Mouse (Mus musculus) forebrain, embryonic 14.5 days (tissue): Measurements from ENCODE around the gene Glrp1. TPM values are rescaled to one million over a fixed set of nuclear protein-coding genes. Genes with fewer than 3 reads are reported as not detected.
A peak's percentile ranks its signal among the peaks of the same experiment; 100 is the strongest.

Experiments
- ATAC-seq: fragments of 200-750 bp; cut with Nextera tagmentation; 2 replicates; pipeline ENCODE4 v1.8.0; 2017; ENCODE audit warnings: mild to moderate bottlenecking, moderate library complexity
- DNase-seq: peaks from one replicate; pipeline ENCODE4 v3.0.0-alpha.2; 2015; ENCODE audit warnings: low spot score
- H3K27ac ChIP-seq: fragments of 300-500 bp; sonication (generic); 2 replicates; pipeline ENCODE4 v1.5.1; 2014; ENCODE audit warnings: low read depth, mild to moderate bottlenecking, control low read depth, low read length, moderate library complexity
- H3K27me3 ChIP-seq: fragments of 300-500 bp; sonication (generic); replicated peaks from 2 replicates; pipeline ENCODE4 v1.6.1; 2014; ENCODE audit warnings: low read length, control low read depth, mixed read lengths; ENCODE audit not compliant: control insufficient read depth, insufficient read depth
- H3K36me3 ChIP-seq: fragments of 300-500 bp; sonication (generic); 2 replicates; pipeline ENCODE4 v1.6.1; 2014; ENCODE audit warnings: low read length, control low read depth; ENCODE audit not compliant: control insufficient read depth, insufficient read depth
- H3K4me1 ChIP-seq: fragments of 300-500 bp; sonication (generic); 2 replicates; pipeline ENCODE4 v1.6.1; 2014; ENCODE audit warnings: antibody characterized with exemption, low read length, control low read depth; ENCODE audit not compliant: control insufficient read depth, insufficient read depth
- H3K4me2 ChIP-seq: fragments of 300-500 bp; sonication (generic); 2 replicates; pipeline ENCODE4 v1.6.1; 2014; ENCODE audit warnings: mild to moderate bottlenecking, control low read depth, low read length
- H3K4me3 ChIP-seq: fragments of 300-500 bp; sonication (generic); 2 replicates; pipeline ENCODE4 v1.5.1; 2014; ENCODE audit warnings: low read depth, low read length, control low read depth
- H3K9ac ChIP-seq: fragments of 300-500 bp; sonication (generic); 2 replicates; pipeline ENCODE4 v1.6.1; 2014; ENCODE audit warnings: mild to moderate bottlenecking, low read length, control low read depth, moderate library complexity
- H3K9me3 ChIP-seq: fragments of 300-500 bp; sonication (generic); replicated peaks from 2 replicates; pipeline ENCODE4 v1.6.1; 2016; ENCODE audit warnings: low read length, control low read depth, mixed read lengths; ENCODE audit not compliant: control insufficient read depth
- WGBS: fragments of 180-500 bp; shearing (Covaris S2); extraction: QIAGEN DNeasy Blood & Tissue Kit; methylation state at CpG from one replicate; pipeline ENCODE4 v1.1.7; 2014; 5-methylcytosine and 5-hydroxymethylcytosine counted together
- polyA plus RNA-seq: library from polyadenylated mRNA; unstranded; fragments of >200 nt; fragmentation: Nextera tagmentation; extraction: Ambion mirVana; gene quantifications from 2 replicates; pipeline ENCODE4 v1.2.1, GENCODE M21; 2014

Glrp1 gene
- polyA plus RNA-seq, 1 experiment from 2014 or later: not detected

DNA sequence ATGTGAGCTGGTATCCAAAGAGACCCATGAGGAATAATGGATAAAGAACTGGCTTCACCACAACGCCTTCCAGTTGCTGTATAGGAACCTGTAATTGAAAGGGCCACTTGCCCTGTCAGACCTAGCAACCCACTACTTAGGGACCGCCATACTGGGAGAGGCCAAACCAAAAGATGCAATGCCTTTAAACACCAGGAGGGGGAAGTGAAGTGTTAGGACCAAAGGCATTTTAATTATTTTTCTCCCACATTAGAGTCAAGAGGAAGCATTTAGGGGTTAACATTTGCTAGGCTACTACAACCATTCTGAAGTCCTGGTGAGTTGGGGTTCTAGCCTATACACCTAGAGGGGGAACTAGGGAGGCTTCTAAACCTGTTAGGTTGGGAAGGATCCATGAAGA, 36.0 kb downstream of the Glrp1 start:
- Histone ChIP-seq H3K27me3 (no peaks in the 10 kb centered on the region), H3K9ac (no peak overlapping the region), H3K4me2 (no peak overlapping the region), H3K27ac (no peak overlapping the region), H3K4me3 (no peak overlapping the region), H3K36me3 (no peaks in the 10 kb centered on the region), H3K9me3 (no peaks in the 10 kb centered on the region), H3K4me1 (peaks cover 9% of the 10 kb centered on the region)
- ATAC-seq: no peak
- DNase-seq: no peak
- 71% methylated on average over 2 of the region's 2 CpGs for WGBS

DNA sequence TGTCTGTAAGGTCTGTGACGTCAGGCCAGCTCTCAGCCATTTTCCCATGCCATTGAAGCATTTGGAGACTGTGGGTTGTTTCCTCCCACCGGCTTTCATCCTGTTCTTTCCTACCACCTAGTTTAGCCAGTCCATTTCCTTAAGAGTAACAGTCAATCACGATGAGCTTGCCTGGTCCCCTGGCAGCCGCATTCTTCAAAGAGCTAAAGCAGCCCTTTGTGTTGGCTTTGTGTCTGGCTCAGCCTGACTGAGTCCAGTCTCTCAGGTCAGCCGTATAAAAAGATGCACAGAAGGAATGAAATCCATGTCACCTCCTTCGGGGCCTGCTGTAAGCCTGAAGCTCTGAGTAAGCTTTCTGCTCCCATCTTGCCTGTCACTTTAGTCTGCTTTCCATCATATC, 37.6 kb downstream of the Glrp1 start:
- Histone ChIP-seq H3K27ac (no peak overlapping the region), H3K36me3 (no peaks in the 10 kb centered on the region), H3K4me2 (no peak overlapping the region), H3K9ac (no peak overlapping the region), H3K4me3 (no peak overlapping the region), H3K4me1 (no peaks in the 10 kb centered on the region), H3K9me3 (no peaks in the 10 kb centered on the region), H3K27me3 (no peaks in the 10 kb centered on the region)
- DNase-seq (peak; percentile 26), ATAC-seq (no peak)
- 10% methylated on average over 6 of the region's 6 CpGs for WGBS

DNA sequence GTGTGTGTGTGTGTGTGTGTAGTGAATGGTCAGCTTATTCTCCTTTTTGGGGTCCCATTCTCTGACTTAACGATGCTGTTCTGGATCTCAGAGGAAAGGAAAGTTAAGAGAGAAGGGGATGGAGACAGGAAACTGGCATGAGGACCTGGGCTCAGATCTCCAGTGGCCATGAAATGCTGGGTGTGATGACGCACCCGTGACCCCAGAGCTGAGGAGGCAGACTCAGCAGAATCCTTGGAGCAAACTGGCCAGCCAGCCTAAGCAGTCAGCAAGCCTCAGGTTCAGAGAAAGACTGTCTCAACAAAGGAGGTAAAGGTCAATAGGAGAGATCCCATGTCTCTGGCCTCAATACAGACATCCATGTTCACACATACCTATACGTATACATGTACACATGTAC, 40.1 kb downstream of the Glrp1 start:
- no peak overlapping the region for H3K4me3 ChIP-seq
- no peaks in the 10 kb centered on the region for H3K36me3 ChIP-seq
- no peaks in the 10 kb centered on the region for H3K27me3 ChIP-seq
- no peak overlapping the region for H3K4me2 ChIP-seq
- no peak overlapping the region for H3K9ac ChIP-seq
- DNase-seq (no peak), ATAC-seq (no peak)
- H3K4me1 ChIP-seq: no peaks in the 10 kb centered on the region
- 85% methylated on average over 4 of the region's 4 CpGs for WGBS
- no peak overlapping the region for H3K27ac ChIP-seq
- no peaks in the 10 kb centered on the region for H3K9me3 ChIP-seq

DNA sequence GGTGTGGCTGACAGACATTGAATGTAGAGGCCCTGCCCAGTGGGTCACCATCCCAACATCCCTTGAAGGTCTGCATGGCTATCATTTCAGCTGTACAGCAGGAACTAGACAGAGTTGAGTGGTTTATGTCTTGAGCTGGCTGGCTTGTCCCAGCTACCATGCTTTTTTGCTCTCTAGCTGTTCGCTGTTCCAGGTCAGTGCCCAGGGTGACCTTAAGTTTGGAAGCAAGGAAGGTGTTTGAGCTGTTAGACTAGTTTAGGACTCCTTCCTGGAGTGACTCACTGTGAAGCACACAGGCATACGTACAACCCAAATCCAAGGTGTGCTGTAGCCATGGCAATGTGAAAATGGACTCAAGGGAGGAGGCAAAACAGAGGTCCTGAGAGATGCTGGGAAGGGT, 41.5 kb downstream of the Glrp1 start:
- 93% methylated on average over 2 of the region's 2 CpGs for WGBS
- Histone ChIP-seq H3K4me2 (no peak overlapping the region), H3K9ac (no peak overlapping the region), H3K4me1 (no peaks in the 10 kb centered on the region), H3K36me3 (no peaks in the 10 kb centered on the region), H3K9me3 (no peaks in the 10 kb centered on the region), H3K4me3 (no peak overlapping the region), H3K27ac (no peak overlapping the region), H3K27me3 (no peaks in the 10 kb centered on the region)
- ATAC-seq (no peak), DNase-seq (no peak)

DNA sequence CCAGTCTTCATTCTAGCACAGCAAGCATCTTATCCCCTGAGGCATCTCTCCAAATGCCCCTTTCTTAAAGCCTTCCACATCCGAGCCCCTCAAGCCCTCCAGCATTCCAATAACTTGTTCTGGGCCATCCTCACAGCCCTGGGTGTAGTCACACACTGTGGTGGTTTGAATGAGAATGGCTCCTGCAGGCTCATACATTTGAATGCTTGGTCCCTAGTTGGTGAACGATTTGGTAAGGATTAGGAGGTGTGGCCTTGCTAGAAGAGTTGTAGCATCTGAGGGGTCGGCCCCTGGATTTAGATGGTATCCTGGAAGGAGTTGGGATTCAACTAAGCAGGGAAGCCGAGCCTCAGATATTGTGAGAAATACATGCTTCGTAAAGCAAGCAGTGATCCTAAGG, 42.0 kb downstream of the Glrp1 start:
- WGBS: 82% methylated on average over 5 of the region's 5 CpGs

DNA sequence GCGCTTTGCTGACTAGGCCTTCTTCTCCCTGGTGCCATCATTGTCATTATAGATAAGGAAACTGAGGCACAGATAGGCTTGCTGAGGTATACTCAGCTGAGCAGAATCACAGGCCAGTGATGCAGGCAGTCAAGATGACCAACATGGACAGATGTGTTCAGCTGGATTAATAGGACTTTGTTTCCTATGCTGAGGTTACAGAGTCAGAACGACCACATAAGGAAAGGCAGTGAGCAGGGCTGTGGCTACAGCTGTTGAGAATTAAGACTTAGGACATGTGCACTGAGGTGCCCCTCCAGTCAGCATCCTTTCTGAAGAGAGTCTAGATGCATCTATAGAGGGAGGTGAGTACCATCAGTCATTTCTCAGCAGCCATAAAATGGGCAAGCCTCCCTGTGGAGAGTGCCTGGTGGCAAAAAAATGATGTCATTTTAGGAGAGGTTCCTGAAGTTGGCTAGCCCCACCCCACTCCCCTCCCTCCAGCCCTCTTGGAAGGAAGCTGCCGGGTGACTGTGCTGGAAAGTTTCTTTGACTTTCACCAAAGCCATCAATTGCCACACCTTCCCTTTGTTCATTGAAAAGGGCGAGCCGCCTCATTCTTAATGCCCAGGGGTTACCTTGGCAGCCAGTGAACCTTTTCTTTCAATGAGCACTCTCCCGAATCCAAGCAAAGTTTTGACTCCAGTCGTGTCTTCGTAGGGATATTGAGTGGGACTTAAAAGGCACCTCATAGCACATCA, 43.4 kb downstream of the Glrp1 start:
- Histone ChIP-seq H3K4me2 (no peak overlapping the region), H3K4me1 (no peaks in the 10 kb centered on the region), H3K9me3 (no peaks in the 10 kb centered on the region), H3K9ac (no peak overlapping the region), H3K27ac (no peak overlapping the region), H3K36me3 (no peaks in the 10 kb centered on the region), H3K27me3 (no peaks in the 10 kb centered on the region), H3K4me3 (no peak overlapping the region)
- 67% methylated on average over 8 of the region's 8 CpGs for WGBS
- no peak for DNase-seq
- no peak for ATAC-seq

More for the DNA sequence above, 42.0 kb downstream of the Glrp1 start:
- Histone ChIP-seq H3K9me3 (no peaks in the 10 kb centered on the region), H3K36me3 (no peaks in the 10 kb centered on the region), H3K27ac (no peak overlapping the region), H3K4me1 (no peaks in the 10 kb centered on the region), H3K4me2 (no peak overlapping the region), H3K4me3 (no peak overlapping the region), H3K27me3 (no peaks in the 10 kb centered on the region), H3K9ac (no peak overlapping the region)
- ATAC-seq: no peak
- DNase-seq: no peak

DNA sequence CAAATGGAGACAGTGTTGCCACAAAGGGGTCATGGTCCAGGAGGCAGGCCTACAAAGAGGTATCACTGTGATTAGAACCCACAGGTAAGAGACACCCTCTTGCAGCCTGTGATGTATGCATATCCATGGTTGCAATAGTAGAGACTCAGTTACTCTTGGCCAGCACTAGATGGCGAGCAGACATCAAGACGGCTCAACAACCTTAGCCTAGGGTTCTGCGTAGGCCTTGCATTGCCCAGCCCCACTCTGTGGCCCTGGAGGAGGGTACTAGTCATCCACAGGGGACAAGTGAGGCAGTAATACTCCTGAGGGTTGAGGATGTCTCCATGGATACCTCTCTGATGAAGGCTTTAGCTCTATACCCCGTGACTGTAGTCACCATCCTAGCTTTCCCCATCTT, 44.1 kb downstream of the Glrp1 start:
- ATAC-seq: no peak
- 85% methylated on average over 4 of the region's 4 CpGs for WGBS

DNA sequence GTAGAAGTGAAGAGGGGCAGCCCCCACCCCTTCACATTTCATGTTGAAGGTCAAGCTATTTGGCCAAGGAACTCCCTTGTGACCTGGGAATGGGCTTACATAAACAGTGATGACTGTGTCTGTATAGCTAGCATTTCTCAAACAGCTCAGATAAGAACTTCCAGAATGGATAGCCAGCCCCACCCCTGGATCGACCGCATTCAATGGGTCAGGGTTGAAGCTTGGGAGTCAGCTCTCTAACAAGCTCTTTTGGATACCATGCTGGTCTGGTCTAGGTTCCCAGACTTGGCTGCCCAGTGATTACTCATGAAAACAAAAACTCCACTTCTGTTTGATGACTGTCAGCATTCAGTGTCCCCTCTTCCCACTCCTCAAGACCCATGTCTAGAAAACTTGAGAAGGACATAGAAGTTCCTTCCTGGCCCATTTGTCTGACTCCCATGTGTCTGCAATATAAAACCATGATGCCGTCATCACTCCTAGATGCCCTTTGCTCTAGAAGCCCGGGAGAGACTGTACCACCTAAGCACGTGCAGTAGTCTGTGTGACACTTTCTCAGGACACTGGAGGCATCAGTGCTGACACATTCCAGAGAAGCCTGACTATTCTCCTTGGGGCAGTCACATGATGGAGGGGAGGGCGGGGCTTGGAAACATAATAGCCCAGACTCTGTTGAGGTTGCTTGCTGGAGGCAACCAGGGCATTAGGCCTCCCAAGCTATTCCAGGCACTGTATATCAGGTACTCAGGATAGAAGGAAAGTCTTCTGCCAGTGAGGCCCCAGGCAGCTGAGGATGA, 45.6 kb downstream of the Glrp1 start:
- Histone ChIP-seq H3K9ac (no peak overlapping the region), H3K9me3 (no peaks in the 10 kb centered on the region), H3K4me3 (no peak overlapping the region), H3K27me3 (no peaks in the 10 kb centered on the region), H3K4me1 (no peaks in the 10 kb centered on the region), H3K27ac (no peak overlapping the region), H3K36me3 (no peaks in the 10 kb centered on the region), H3K4me2 (no peak overlapping the region)
- no peak for DNase-seq
- 83% methylated on average over 6 of the region's 6 CpGs for WGBS
- ATAC-seq: no peak

More for the DNA sequence above, 44.1 kb downstream of the Glrp1 start:
- no peaks in the 10 kb centered on the region for H3K9me3 ChIP-seq
- H3K36me3 ChIP-seq: no peaks in the 10 kb centered on the region
- no peak overlapping the region for H3K4me3 ChIP-seq
- H3K9ac ChIP-seq: no peak overlapping the region
- no peak overlapping the region for H3K27ac ChIP-seq
- no peak overlapping the region for H3K4me2 ChIP-seq
- no peaks in the 10 kb centered on the region for H3K27me3 ChIP-seq
- no peak for DNase-seq
- no peaks in the 10 kb centered on the region for H3K4me1 ChIP-seq

DNA sequence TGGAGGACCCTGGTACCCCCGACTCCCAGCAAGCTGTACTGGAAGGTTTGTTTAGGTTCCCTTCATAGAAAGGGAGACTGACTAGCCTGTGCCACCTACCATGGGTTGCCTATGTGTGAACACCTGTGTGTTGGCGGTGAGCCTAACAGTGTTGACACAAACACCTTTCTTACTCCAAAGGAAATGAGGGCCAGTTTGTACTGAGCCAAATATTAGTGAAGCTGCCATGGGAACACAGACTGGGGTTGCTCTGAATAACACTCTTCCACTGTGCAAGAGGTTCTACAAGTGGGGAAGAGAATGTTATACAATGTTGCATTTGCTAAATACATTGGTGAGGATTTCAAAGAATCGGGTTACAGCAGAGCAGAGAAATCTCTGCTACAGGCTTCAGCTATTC, 46.6 kb downstream of the Glrp1 start:
- no peak overlapping the region for H3K27ac ChIP-seq
- H3K36me3 ChIP-seq: no peaks in the 10 kb centered on the region
- no peak overlapping the region for H3K4me2 ChIP-seq
- no peaks in the 10 kb centered on the region for H3K4me1 ChIP-seq
- ATAC-seq (no peak), DNase-seq (no peak)
- H3K27me3 ChIP-seq: no peaks in the 10 kb centered on the region
- H3K9ac ChIP-seq: no peak overlapping the region
- WGBS: 90% methylated on average over 3 of the region's 3 CpGs
- no peak overlapping the region for H3K4me3 ChIP-seq
- no peaks in the 10 kb centered on the region for H3K9me3 ChIP-seq
